Mouse (Mus musculus) bone marrow macrophage, adult 2 months (primary cell): Measurements from ENCODE around the gene Catsperg2. TPM values are rescaled to one million over a fixed set of nuclear protein-coding genes. Genes with fewer than 3 reads are reported as not detected.
"Not testable (repeated sequence)": the region's sequence is repeated elsewhere in the genome, so short reads cannot be mapped to it uniquely, and the experiment has no call there.

Experiments used
- H3K27ac ChIP-seq: 2 replicates; pipeline ENCODE4 v1.5.1; 2012; ENCODE audit warnings: low read depth, low read length; ENCODE audit not compliant: insufficient read depth
- H3K4me1 ChIP-seq: 2 replicates; pipeline ENCODE4 v1.6.1; 2012; ENCODE audit warnings: low read length; ENCODE audit not compliant: control insufficient read depth, insufficient read depth
- H3K4me3 ChIP-seq: 2 replicates; pipeline ENCODE4 v1.5.1; 2012; ENCODE audit warnings: mild to moderate bottlenecking, low read length, moderate library complexity; ENCODE audit not compliant: insufficient read depth
- CTCF ChIP-seq: IDR thresholded peaks from 2 replicates; pipeline ENCODE4 v1.5.1; 2012; ENCODE audit warnings: low read depth, mild to moderate bottlenecking, low read length, moderate library complexity
- POLR2A ChIP-seq: IDR thresholded peaks from 2 replicates; pipeline ENCODE4 v1.6.1; 2012; ENCODE audit warnings: mild to moderate bottlenecking, low read depth, low read length, borderline replicate concordance
- polyA plus RNA-seq: library from polyadenylated mRNA; stranded (reverse); fragments of >200 nt; gene quantifications from 2 replicates; pipeline ENCODE4 v1.2.4, GENCODE M21; 2012; ENCODE audit not compliant: missing spikeins, insufficient read depth, insufficient read length

Catsperg2 gene
- polyA plus RNA-seq, 1 experiment, result 0.29 TPM

DNA sequence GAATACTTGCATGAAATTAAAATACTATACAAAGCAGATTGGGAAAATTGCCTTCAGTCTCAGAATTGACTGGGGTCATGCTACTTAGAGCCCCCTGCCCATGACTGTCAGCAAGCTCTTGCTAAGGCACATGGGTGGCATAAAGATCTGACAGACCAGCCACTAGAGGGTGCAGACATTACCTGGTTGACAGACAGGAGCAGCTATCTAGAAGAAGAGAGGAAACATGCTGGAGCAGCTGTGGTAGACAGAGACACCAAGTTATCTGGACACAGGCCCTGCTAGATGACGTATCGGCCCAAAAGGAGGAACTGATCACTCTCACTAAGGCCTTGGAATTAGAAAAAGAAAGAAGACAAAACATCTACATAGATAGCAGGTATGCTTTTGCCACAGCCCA, 1.2 kb upstream of the Catsperg2 start:
- Histone ChIP-seq H3K27ac (no peak overlapping the region), H3K4me1 (no peaks in the 10 kb centered on the region), H3K4me3 (no peak overlapping the region)
- TF ChIP-seq POLR2A (no peak), CTCF (no peak)

DNA sequence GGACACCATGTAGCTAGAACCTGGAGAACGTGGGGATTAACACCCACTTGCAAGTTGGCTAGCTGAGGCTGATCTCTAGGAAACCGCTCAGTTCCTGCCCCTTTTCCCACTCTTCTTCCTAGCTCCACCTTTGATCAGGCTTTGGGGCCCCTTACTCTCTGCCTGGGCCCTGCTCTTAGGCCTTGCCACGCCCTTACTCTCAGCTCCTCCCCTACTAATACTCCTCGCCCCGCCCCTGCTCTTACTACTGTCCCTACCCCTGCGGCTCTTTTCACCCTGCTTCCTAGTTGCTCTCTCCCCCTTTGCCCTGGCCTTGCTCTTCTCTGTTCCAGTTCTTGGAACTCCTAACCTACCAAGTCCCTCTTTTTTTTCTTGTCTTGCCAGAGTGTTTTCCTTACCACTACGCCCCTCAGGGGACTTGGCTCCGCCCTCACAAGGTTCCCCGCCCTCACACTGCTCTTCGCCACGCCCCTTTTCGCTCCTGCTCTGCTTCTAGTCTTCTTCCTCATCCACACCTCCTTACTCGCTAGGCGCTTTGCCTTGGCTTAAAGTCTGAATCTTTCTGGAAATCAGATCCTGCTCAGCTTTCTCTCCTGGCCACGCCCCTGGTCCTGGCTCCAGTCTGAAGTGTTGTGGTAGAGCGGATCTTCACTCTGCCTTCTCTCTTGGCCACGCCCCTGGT, 1.2 kb downstream of the Catsperg2 start:
- not testable (repeated sequence) for H3K4me3 ChIP-seq, H3K4me1 ChIP-seq, H3K27ac ChIP-seq

DNA sequence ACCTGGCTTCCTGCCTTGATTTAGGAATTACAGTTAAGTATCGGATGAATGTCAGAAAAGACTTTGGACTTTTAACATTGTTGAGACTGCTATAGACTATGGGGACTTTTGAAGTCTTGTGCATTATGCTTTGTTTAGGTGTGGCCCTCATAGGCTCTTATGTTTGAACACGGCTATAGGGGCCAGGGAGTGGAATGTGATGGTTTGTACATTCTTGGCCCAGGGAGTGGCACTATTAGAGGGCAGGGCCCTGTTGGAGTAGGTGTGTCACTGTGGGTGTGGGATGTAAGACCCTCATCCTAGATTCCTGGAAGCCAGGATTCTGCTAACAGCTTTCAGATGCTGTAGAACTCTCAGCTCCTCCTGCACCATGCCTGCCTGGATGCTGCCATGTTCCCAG, 17.9 kb downstream of the Catsperg2 start:
- H3K27ac ChIP-seq, H3K4me3 ChIP-seq, H3K4me1 ChIP-seq: not testable (repeated sequence)

- H3K4me3 ChIP-seq, H3K4me1 ChIP-seq: not testable (repeated sequence)
These were observed 31.6 kb downstream of the Catsperg2 start for GRCm38 (mm10) chr7:29695231-29695630.

GRCm38 (mm10) chr7:29681868-29682267, 45.0 kb downstream of the Catsperg2 start:
- no peak overlapping the region for H3K27ac ChIP-seq
- no peak overlapping the region for H3K4me3 ChIP-seq
- no peak for TF ChIP-seq CTCF
- no peaks in the 10 kb centered on the region for H3K4me1 ChIP-seq

More at GRCm38 (mm10) chr7:29695231-29695630, 31.6 kb downstream of the Catsperg2 start:
- H3K27ac ChIP-seq, result not testable (repeated sequence)

Other genes starting within 250 kb of the Catsperg2 start
- 14.7 and 23.4 TPM in 2 replicates for gene Sipa1l3, start 208.4 kb downstream of the Catsperg2 start, polyA plus RNA-seq
- 10.3 and 12.5 TPM in 2 replicates for gene Zfp84, start 41.5 kb upstream of the Catsperg2 start, polyA plus RNA-seq
- 1.4 and 2.6 TPM in 2 replicates for gene Zfp30, start 57.0 kb upstream of the Catsperg2 start, polyA plus RNA-seq
- 7.9 and 9.5 TPM in 2 replicates for gene Zfp790, start 89.1 kb upstream of the Catsperg2 start, polyA plus RNA-seq
- 1.4 and 2.1 TPM in 2 replicates for gene Zfp940, start 126.6 kb upstream of the Catsperg2 start, polyA plus RNA-seq
- 4.8 and 5.7 TPM in 2 replicates for gene Zfp420, start 132.9 kb upstream of the Catsperg2 start, polyA plus RNA-seq
- 3.5 and 3.8 TPM in 2 replicates for gene Zfp27, start 179.5 kb upstream of the Catsperg2 start, polyA plus RNA-seq
- gene Zfp383, start 181.2 kb upstream of the Catsperg2 start, polyA plus RNA-seq, result 3.1 and 3.8 TPM in 2 replicates
- gene Zfp74, start 227.1 kb upstream of the Catsperg2 start, polyA plus RNA-seq, result 7.2 and 8.6 TPM in 2 replicates